Mouse (Mus musculus): ENCODE results near the gene Clk1.
"Not testable (repeated sequence)": the region's sequence is repeated elsewhere in the genome, so short reads cannot be mapped to it uniquely, and the experiment has no call there.

Gene Clk1

DNA sequence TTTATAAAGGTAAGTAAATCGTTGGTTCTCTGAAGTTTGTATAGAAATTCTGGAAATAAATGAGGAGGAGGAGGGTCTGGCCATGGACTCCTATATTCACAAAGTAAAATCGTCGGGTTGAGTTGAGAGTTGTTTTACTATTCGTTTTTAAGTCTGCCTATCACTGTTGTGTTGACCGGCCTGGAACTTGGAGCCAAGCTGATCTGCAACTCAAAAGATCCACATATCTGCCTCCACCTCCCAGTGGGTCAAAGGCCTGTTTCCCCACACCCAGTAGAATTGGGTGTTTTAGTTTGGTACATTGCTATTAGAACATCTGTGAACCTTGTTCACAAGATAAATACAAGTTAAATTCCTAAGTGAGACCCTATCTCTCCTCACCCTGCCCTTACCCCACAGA is 20.1 kb downstream of the Clk1 start:
- DNase-seq, result no peak

DNA sequence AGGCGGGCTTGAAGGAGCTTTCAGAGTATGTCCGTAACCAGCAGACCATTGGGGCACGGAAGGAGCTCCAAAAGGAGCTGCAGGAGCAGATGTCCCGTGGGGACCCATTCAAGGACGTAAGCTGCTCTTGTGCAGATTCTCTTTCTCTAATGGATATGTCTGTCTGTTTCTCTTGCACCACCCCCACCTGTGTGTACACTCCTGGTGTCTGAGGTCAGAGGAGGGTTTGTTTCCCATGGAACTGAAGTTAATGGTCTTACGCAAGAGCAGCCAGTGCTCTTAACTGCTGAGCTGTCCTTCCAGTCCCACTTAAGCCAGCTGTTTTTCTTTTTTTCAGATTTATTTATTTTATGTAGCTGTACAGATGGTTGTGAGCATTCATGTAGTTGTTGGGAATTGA is 22.5 kb downstream of the Clk1 start:
- DNase-seq, result no peak

DNA sequence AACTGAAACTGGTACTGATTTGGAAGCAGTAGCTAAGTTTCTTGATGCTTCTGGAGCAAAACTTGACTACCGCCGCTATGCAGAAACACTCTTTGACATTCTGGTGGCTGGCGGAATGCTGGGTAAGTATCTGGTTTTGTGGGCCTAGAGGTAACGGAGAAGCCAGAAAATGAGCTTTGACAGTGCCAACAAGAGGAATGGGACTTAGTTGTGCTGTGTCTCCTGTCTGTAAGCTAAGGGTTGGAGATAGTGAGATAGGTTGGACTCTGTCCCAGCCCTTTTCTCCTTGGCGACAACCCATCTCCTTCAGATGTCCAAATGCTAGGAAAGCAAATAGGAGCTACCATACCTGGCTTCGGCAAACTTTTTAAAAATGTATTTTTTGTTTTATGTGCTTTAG is 26.1 kb downstream of the Clk1 start:
- DNase-seq, result no peak

DNA sequence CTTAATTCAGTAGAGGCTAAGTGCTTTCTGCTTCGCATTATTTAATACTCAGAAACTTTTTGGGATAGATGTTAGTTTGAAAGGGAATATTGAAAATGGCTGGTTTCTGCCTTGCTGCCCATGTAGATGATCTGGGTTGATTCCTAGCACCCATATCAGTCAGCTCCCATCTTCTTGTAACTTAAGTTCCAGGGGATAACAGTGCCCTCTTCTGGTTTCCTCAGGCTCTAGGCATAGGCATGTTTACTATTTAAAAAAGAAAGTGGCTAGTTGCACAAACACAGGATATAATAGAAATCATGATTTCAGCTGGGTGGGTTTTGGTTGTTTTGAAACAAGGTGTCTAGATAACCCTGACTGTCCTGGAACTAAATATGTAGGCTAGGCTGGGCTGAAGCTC is 27.7 kb downstream of the Clk1 start:
- no peak for DNase-seq

DNA sequence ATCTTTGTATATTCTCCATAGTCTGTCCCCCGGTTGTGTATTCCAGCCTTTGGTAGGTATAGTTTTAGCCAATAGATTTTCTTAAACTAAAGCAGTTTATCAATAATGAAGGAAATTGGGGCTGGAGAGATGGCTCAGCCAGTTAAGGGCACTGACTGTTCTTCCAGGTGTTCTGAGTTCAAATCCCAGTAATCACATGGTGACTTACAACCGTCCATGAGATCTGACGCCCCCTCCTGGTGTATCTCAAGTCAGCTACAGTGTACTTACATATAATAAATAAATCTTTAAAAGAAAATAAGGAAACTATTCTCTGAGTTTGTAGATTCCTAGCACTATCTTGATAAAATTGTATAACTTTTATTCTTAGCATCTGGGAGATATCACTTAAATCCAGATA is 28.5 kb downstream of the Clk1 start:
- DNase-seq, result no peak

DNA sequence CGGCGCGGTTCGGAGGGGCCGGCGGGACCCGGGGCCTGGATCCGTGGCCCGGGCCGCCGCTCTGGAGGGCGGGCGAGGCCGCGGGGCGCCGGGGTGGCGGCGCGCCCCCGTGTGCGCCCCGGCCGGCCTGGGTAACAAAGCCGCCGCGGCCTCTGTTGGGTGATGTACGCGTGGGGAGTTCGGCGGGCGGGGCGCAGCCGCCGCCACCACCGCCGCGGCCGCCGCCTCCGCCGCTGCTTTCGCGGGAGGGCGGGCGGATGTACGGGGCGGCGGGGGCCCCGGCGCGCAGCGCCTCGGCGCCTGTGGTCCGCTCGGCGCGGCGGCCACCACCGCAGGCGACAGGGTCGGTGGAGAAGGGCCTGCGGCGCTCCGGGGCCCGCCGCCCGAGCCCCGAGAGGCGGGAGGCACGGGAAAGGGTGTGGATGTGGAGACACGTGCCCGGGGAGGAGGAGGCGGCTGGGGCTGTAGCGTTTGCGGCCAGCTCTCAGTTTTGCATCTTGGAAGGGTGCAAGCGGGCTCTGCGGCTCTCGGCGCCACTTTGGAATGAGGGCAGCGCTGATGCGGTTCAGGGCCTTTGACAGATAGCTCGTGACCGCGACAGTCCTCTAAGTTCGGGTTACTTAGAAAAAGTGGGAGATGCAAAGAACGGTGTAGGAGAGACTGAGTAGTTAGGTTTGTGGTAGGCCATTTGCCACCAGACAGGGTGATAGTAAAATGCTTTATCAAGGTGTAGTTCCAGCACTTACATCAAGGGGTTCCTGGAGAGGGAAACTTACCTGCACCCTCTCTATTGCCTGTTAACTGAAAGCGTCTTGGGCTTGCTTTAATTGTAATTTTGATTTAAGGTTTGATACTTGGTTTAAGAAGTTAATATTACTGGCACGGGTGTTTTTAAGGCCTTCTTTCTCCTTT is 30.3 kb downstream of the Clk1 start:
- DNase-seq, result peak; percentile 43 to 49

DNA sequence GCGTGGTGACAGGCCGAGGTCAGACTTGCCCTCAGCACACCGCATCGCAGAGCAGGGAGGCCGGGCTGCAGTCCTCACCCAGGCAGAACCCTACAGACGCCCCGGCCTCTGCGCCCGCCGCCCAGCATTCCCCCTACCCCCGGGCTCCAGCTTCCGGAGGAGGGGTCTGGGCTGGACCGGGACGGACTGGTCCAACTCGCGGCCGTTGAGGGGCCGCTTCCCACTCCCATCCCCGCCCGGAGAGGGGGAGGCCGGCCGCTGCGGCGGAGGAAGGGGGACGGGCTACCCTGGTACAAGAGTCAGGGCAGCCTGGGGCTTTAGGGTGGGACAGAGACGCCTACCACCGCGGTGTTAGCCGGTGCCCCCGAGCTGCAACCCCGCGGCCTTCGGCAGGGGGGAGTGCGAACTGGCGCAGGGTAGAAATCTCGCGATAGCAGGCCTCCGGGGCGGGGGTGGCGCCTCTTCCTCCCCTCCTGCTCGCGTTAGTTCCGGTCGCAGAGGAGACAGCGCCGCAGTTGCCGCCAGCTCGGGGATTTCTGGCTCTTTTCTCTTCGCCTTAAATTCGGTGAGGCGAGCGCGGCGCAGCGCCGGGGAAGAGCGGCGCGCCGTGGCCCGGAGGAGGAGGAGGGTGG is 31.1 kb downstream of the Clk1 start, which contains the start of gene Bzw1:
Bzw1 (plus strand) TSS at position 247 of the 632 bp plus-strand sequence.
- peak; percentile 90 to 93 for DNase-seq

DNA sequence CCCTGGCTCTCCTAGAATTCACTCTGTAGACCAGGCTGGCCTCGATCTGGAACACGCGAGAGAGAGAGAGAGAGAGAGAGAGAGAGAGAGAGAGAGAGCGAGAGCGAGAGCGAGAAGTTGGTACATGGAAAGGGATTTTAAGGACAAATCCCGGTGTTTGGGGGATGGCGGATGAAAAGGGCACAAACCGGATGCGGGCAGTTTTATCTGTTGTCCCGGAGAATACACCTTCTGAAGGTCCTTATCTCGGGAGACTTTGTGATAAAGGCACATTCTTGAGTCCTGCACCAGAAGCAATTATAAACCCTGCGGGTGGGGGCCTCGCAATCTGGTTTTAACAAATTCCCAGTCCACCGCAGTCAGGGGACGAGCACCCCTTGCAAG is 31.6 kb downstream of the Clk1 start:
- DNase-seq, result no peak

DNA sequence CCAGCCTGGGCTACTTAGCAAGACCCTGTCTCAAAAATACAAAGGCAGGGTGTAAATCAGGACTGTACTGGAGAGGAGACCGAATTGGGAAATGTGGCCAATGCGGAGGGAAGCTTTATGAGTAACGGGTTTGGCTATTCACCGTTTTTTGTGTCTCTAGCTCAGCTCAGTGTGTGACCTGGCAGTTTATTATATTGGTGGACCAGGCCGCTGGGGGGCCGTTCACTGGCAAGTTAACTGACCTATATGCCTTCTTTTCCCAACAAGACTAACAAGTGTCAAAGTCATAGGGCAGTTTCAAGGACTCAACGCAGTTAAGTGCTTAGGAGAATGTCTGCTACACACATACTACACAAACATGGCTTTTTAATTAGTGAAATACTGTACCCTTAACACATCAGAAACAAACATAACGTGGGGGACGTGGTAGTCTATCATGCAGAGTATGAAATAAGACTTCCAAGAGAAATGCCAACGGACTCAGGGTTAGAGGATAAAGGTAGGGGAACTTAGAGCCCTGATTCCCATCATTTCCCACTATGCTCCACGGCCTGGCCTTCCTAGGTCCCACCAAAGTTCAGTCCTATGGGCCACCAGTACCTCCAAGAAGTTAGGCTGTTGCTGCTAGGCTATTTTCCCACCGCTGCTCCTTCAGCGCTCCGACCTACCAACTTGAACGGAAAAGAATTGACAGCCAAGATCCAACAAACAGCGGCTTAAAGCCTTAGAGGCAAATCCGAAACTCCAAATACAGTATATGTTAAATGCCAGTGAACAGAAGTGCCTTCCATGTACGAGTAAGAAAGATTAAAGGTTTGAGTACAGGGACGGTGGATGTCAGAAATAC is 32.2 kb downstream of the Clk1 start:
- DNase-seq, result peak in 1 of 2 experiments; percentile 13

DNA sequence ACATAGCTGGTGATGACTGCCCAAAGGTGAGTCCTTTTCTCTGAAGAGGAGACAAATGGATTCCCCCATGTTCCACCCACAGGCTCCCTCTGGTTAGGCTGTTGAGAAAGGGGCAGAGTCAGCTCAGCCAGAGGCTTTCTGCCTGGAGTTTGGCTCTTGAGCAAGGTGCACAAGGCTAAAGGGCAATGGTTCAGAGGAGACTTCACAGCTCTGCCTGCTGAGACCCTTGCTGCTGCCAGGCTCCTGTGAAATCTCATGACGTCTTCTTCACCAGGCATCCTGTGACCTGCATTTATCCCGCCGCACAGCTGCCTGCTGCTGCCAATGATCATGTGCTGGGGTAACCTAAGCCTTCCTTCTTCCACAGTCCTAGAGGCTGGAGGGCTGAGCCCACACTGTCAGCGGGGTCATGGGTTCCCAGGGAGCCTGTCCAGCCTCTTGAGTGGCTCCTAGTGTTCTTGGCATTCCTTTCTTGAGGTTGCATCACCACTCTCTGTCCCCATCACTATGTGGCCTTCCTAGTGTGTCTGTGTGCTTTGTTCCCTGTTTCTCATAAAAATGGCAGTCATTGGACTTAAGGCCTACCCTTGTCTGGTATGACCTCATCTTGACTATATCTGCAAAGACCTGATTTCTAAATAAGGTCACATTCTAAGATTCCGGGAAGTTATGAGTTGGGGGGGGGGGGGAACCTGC is 41.1 kb downstream of the Clk1 start:
- DNase-seq, result peak; percentile 51 to 54

DNA sequence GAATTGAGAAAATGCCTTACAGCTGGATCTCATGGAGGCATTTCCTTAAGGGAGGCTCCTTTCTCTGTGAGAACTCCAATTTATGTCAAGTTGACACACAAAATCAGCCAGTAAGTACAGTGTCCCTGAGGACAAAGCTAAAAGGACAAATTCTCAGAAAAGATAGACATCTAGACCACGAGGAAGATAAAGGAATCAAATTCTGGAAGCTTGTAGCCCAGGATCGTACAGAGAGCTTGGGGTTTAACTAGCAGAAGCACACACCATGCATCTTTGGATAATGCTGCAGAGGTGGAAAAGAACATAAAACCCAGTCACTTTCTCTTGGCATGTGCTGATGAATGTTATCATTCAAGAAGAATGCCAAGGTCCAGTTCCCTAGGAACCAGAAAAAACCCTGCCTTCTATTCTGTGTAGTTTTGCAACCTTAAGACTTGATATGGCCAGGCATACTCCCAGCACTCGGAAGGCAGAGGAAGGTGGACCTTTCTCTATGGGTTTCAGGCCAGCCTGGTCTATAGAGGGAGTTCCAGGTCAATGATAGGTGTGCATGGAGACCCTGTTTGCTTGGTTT is 48.2 kb downstream of the Clk1 start:
- DNase-seq, result no peak

DNA sequence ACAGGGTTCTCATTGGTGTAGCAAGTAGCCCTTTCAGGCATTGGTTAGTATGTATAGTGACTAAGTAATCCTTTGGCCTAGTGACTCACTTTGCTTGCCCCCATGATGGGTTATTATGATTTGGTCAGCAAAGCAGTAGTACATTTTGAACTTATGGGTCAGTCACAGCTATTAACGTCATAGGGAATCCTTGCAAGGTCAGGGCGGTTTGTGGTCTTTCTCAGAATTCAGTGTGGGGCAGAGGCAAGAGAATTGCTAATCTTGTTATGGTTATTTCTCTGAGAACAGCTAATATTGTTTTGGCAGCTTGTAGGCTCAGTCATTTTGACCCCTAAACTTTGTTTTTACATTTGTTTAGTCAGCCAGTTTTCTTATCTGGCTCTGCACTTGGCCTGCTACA is 49.6 kb downstream of the Clk1 start:
- DNase-seq, result not testable (repeated sequence)

DNA sequence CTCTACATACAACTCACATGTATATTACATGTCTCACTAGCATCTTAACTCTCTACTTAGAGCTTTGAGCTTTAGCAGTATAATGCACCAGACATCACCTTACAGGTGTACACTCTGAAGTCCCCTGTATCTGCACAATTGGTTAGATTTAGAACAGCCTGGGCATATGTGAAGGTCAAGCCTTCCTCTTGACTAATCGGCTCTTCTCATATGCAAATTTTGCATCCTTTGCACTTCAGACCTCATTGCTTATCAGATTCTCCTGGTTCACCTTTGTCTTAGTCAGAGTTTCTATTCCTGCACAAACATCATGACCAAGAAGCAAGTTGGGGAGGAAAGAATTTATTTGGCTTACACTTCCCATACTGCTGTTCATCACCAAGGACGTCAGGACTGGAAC is 54.1 kb downstream of the Clk1 start:
- DNase-seq, result no peak

DNA sequence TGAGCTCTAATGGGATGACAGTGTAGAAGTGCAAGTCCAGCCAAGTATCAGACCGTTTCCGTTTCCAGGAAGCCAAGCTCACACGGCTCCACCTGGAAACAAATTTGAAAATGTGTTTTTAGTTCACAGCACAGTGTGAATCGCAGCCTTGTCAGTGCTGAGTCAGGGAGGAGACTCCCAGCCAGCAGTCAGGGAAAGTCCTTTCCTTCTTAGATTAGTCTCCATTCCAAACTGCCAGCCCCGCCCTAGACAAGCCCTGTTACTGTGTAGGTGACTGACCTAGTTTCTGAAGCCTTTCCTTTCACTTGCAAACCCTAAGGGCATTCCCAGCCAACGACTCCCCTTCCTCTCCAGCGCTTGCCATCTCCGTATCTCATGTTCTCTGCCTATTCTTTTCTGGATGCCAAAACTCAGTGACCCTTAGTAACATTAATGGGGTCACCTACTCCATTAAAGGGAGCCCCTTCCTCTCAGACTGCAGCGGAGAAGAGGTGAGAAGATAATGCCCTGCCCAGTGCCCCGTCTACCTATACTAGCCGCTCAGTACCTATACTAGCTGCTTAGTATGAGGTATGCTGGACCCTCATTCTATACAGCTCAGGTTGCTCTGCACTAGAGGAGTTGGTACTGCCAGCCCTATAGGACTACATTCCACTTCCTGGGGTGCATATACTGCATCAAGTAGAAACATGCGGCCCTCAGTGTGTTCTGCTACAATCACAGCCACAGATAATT is 57.0 kb downstream of the Clk1 start:
- DNase-seq, result peak in 1 of 2 experiments; percentile 37

DNA sequence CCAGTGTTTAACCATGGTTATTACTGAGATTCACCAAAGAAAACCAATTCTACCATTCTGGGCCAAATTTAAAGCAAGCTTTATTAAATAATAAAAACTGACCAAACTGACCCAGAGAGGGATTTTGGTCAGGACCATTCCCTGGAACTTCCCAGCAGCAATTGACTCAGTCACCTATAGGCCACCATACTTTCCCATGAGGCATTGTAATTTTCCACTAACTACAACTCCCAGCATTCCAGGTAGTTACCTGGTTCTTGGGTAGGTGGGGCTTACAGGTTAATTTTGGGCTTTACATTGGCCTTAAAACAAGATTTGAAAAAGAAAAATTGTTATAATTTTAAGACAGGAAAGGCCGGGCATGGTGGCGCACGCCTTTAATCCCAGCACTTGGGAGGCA is 58.0 kb downstream of the Clk1 start:
- no peak for DNase-seq

DNA sequence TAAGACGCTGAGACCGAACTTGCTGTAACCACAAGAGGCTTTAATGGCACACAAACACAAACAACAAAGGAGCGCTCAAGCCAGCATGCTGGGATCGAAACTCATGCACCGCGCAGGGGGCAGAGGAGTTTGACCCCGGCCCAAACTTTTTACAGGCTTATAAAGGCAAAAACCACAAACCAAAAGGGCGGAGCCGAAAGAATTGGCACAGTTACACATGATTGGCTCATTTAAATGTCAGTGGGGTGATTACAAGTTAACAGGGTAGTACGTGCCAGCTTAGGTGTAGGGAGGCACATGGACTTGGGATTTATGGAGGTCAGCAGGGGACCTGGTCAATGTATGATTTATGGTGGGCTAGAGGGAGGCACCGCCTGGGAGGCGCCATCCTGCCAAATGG is 59.3 kb downstream of the Clk1 start:
- peak; percentile 33 to 45 for DNase-seq

DNA sequence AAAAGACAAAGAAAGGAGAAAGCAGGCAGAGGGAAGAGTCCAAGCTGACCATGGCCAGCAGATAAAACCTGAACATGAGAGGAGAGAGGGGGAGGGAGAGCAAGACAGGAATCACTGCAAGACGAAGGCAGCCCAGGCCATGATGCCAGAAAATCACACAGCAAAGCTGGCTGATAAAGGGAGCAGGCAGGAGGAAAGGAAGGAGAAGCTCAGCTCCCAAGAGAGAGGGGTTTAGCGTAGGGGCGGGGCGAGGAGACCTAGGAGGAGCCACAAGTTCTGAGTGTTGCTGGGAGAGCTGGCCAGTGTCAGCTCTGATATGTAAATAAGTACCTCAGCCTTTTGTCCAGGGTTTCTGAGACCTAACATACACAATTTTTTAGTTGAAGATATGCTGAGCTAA is 61.6 kb downstream of the Clk1 start:
- no peak for DNase-seq

Measured in kidney, adult 8-10 months (tissue).